Mouse (Mus musculus): Measurements from ENCODE around the gene Utp11. TPM values are rescaled to one million over a fixed set of nuclear protein-coding genes. Genes with fewer than 3 reads are reported as not detected.

The Utp11 gene
- polyA plus RNA-seq (2012; rRNA removed) (7.5 and 16.4 TPM in 2 replicates), polyA plus RNA-seq (2014; fragmentation: Nextera tagmentation; extraction: Ambion mirVana) (20.8 and 22.4 TPM in 2 replicates)

DNA sequence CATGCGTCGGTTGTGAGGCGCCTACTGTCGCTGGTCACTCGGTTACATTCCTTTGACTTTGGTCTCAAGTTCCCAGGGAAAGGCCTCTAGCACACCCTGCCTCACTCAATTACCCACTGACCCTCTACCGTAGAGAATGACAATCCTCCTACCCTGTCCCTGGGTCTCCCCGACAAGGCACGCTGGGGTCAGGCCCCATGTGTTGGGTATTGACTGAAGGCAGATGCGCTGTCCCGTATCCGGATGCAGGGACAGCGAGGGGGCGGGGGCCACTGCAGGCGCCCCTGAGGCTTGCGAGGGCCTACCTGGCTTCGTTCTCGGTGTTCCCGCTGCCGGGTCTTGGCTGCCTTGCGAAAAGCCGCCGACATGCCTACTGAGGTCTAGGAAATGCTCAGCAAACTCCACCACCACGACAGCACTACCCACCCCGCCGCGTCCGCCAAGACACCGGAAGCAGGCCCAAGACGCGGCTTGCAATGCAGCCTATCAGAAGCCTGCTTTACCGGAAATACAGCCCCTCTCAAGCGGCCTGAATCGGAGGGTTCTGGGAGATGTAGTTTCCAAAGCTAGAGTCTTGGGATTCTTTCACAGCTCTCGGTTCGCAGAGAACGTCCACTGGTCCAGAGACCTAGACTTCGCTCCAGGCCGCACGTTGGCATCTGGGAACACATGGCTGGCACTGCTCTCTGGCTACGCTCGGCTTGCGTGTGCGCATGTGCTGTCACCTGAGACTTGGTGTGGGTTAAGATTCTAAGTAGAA lies at the start of gene Utp11:
TSS of gene Utp11 (minus strand) at position 466 of the 760 bp plus-strand sequence.
- under 1% methylated on average over 43 of the region's 43 CpGs for WGBS (ENCODE audit: insufficient replicate concordance)
- peak; percentile 96 for ATAC-seq (ENCODE audit: insufficient read depth)
- Histone ChIP-seq H3K4me1 (replicated peaks; ENCODE audit: control insufficient read depth in 2 of 2, insufficient read depth in 2 of 2, low read length in 1 of 2) (peaks cover 7 to 18% of the 10 kb centered on the region in 2 experiments; a peak in 3 of 4 replicates), H3K4me2 (ENCODE audit: low read depth) (peak within 1 kb of the TSS; percentile 80), H3K4me3 (ENCODE audit: insufficient read depth in 1 of 2, low read depth in 2 of 2, low read length in 2 of 2) (peak within 1 kb of the TSS; percentile 67 to 88), H3K27me3 (ENCODE audit: control insufficient read depth, insufficient read depth, low read length) (no peaks in the 10 kb centered on the region), H3K36me3 (replicated peaks; ENCODE audit: control insufficient read depth, insufficient read depth, low read depth) (no peaks in the 10 kb centered on the region; the same call in 1 of the 2 replicates), H3K27ac (no peak within 1 kb of the TSS), H3K9me3 (ENCODE audit: control insufficient read depth, low read length) (no peaks in the 10 kb centered on the region), H3K9ac (replicated peaks) (peak within 1 kb of the TSS; percentile 69)
- TF ChIP-seq EP300 (IDR thresholded peaks at IDR 0.05; ENCODE audit: low read depth) (no peak), CTCF (IDR thresholded peaks at IDR 0.05; ENCODE audit: low read depth) (no peak)
- DNase-seq (ENCODE audit: low read depth in 3 of 3, low spot score in 3 of 3), result peak; percentile 81 to 88 (median 82)

DNA sequence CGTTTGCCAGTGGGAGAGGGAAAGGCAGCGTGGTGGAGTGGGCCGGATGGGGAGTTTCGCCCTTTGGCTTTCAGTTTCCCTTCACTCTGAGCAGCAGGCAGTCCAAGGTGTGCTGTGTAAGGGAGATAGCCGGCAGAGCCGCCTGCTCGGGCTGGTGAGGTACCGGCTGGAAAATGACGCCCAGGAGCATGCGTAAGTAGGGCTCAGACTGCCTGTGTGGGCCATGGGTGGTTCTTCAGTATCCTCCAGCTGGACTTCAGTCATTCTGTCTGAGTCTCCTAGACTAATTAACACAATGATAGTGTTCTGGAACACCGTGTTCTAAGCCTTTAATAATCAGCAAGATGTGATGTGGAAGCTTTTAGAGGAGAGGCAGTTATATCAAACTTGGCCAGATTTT lies 49.4 kb upstream of the Utp11 start:
- Histone ChIP-seq H3K9me3 (ENCODE audit: control insufficient read depth, low read length) (no peaks in the 10 kb centered on the region), H3K36me3 (replicated peaks; ENCODE audit: control insufficient read depth, insufficient read depth, low read depth) (no peaks in the 10 kb centered on the region), H3K4me3 (ENCODE audit: insufficient read depth in 1 of 2, low read depth in 2 of 2, low read length in 2 of 2) (no peak overlapping the region), H3K27me3 (ENCODE audit: control insufficient read depth, insufficient read depth, low read length) (no peaks in the 10 kb centered on the region), H3K27ac (no peak overlapping the region), H3K4me2 (ENCODE audit: low read depth) (no peak overlapping the region), H3K9ac (replicated peaks) (no peak overlapping the region), H3K4me1 (replicated peaks; ENCODE audit: control insufficient read depth in 2 of 2, insufficient read depth in 2 of 2, low read length in 1 of 2) (peaks cover 0 to 8% of the 10 kb centered on the region in 2 experiments; a peak in 2 of 4 replicates)
- ATAC-seq (ENCODE audit: insufficient read depth) (no peak), DNase-seq (ENCODE audit: low read depth in 3 of 3, low spot score in 3 of 3) (no peak)
- TF ChIP-seq EP300 (IDR thresholded peaks at IDR 0.05; ENCODE audit: low read depth) (no peak), CTCF (IDR thresholded peaks at IDR 0.05; ENCODE audit: low read depth) (no peak)
- WGBS (ENCODE audit: insufficient replicate concordance), result 74% methylated on average over 11 of the region's 11 CpGs

DNA sequence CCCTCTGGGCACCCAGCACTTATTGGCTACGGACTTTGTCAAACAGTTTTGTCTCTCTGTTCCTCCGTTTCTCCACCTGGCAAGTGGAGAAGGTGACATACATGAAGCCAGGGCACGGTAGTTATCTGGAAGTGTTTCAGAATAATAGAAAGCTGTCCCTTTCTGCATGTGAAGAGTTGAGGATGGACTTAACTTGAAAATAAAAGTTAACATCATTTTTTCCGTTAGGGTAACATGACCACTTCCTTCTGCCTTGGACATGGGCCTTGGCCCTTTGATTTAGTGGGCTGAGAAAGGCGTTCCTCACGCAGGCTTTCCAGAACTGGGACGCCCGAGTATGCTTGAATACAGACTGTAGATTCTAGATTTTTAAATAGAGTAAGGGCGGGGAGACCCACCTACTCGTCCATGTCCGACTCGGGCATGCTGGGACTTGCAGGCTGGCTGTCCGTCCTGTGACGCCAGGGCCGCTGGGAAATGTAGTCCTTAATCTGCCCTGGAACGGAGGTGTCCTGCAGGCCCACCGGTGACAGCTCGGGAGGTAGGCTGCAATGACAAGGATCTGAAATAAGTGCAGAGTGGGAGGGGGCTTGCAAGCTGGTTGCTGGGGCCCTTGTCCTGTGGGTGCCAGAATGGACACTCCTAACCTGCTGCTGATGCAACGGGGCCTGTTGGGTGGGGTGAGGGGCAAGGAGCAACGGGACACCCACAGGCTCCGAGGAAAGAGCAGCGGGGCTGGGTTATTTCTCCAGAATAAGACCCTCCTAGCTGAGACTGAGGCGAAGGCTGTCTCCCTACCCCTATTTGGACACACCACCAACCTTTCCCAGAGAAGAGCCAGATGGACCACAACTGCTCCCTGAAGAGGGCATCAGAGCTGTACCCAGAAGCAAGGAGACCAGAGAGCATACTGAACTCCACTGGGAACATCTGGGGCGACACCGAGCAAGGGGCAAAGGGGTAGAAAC lies 48.3 kb upstream of the Utp11 start, which contains the start of gene Inpp5b:
TSS of gene Inpp5b (plus strand) at position 475 of the 968 bp plus-strand sequence.
- no peaks in the 10 kb centered on the region for H3K27me3 ChIP-seq (ENCODE audit: control insufficient read depth, insufficient read depth, low read length)
- H3K4me1 ChIP-seq (replicated peaks; ENCODE audit: control insufficient read depth in 2 of 2, insufficient read depth in 2 of 2, low read length in 1 of 2), result peaks cover 0 to 9% of the 10 kb centered on the region in 2 experiments; a peak in 3 of 4 replicates
- H3K27ac ChIP-seq, result no peak within 1 kb of the TSS
- TF ChIP-seq CTCF (IDR thresholded peaks at IDR 0.05; ENCODE audit: low read depth) (no peak), EP300 (IDR thresholded peaks at IDR 0.05; ENCODE audit: low read depth) (no peak)
- H3K4me3 ChIP-seq (ENCODE audit: insufficient read depth in 1 of 2, low read depth in 2 of 2, low read length in 2 of 2), result peak within 1 kb of the TSS; percentile 55 to 64
- H3K4me2 ChIP-seq (ENCODE audit: low read depth), result peak within 1 kb of the TSS; percentile 84
- no peaks in the 10 kb centered on the region for H3K9me3 ChIP-seq (ENCODE audit: control insufficient read depth, low read length)
- H3K9ac ChIP-seq (replicated peaks), result peak within 1 kb of the TSS; percentile 65
- ATAC-seq (ENCODE audit: insufficient read depth) (peak; percentile 68), DNase-seq (ENCODE audit: low read depth in 3 of 3, low spot score in 3 of 3) (peak; percentile 43 to 49 (median 46))
- no peaks in the 10 kb centered on the region for H3K36me3 ChIP-seq (replicated peaks; ENCODE audit: control insufficient read depth, insufficient read depth, low read depth)
- 11% methylated on average over 25 of the region's 25 CpGs for WGBS (ENCODE audit: insufficient replicate concordance)

DNA sequence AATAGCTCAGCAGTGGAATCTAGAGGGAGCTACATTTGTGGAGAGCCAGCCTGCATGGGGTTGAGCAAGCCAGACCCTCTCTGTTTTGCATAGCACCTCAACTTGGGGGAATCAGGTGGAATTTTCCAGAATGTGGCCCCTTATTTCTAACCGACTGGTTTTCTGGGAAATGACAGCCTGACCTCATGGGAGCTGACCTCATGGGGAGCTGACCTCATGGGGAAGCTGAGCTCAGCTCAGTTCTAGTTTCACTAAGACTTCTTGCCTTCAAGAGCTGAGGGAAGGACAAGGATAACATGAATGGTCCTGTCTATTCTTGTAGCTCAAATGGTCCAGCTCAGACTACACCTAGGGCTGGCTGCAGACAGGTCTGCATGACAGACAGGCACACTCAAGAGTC lies 45.4 kb upstream of the Utp11 start:
- TF ChIP-seq EP300 (IDR thresholded peaks at IDR 0.05; ENCODE audit: low read depth), result no peak
- TF ChIP-seq CTCF (IDR thresholded peaks at IDR 0.05; ENCODE audit: low read depth), result no peak
- Histone ChIP-seq H3K27ac (no peak overlapping the region), H3K36me3 (replicated peaks; ENCODE audit: control insufficient read depth, insufficient read depth, low read depth) (no peaks in the 10 kb centered on the region), H3K27me3 (ENCODE audit: control insufficient read depth, insufficient read depth, low read length) (no peaks in the 10 kb centered on the region), H3K4me2 (ENCODE audit: low read depth) (no peak overlapping the region), H3K4me1 (replicated peaks; ENCODE audit: control insufficient read depth in 2 of 2, insufficient read depth in 2 of 2, low read length in 1 of 2) (peaks cover 0 to 9% of the 10 kb centered on the region in 2 experiments; a peak in 3 of 4 replicates), H3K9ac (replicated peaks) (no peak overlapping the region), H3K4me3 (ENCODE audit: insufficient read depth in 1 of 2, low read depth in 2 of 2, low read length in 2 of 2) (no peak overlapping the region), H3K9me3 (ENCODE audit: control insufficient read depth, low read length) (no peaks in the 10 kb centered on the region)
- DNase-seq (ENCODE audit: low read depth in 3 of 3, low spot score in 3 of 3) (no peak), ATAC-seq (ENCODE audit: insufficient read depth) (no peak)
- 48% methylated on average over 1 of the region's 1 CpGs for WGBS (ENCODE audit: insufficient replicate concordance)
